Mouse (Mus musculus) kidney, postnatal 25 days (tissue): Measurements from ENCODE around the gene Nt5c1a.
A peak's percentile ranks its signal among the peaks of the same experiment; 100 is the strongest.

Experiments used
- DNase-seq, 2 experiments: peaks; one replicate each; pipeline ENCODE4 v3.0.0; 2021; ENCODE audit warnings: mixed read lengths in 2 of 2

The Nt5c1a gene

DNA sequence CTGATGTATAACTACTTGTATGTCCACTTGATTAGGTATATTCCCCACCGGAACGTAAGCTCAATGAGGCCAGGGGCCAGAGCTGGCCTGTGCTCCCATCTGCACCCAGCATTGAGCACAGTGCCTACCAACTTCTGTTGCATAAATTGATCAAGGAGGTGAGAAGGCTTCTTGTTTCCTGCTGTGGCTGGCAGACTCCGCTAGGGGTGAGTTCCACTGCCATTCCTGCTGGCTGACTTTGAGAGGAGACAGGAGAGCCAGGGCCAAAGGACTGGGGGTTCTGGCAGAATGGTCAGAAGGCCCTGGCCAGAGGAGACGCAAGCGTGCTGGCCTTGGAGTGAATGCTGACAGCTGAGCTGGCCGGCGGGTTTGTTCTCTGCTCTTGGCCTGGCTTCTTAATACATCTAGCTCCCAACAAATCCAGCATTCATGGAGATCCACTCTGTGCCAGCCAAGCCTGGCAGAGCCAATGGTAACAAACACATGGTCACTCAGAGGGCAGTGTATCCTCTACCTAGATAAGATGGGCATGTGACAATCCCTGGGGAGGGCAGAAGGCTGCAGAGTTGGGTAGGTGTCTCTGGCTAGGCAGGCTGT, 47.8 kb downstream of the Nt5c1a start:
- DNase-seq, result no peak

DNA sequence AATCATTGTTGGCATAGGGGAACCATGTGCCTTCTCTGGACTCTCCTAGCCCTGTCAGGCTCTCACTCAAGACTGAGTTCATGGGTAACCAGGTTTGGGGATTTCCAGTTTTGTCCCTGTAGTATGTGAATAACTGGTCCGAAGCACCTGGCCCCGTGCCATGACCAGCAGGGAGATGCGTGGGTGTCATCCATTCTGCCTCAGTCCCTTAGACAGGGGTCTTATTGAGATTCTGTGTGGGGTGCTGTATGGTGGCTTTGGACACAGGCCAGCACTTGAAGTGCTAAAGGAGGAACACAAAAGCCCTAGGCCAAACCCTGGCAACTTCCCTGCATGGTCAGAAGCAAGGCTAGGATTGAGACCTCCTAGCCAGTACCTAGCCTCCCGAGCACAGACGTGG, 50.9 kb downstream of the Nt5c1a start:
- no peak for DNase-seq

DNA sequence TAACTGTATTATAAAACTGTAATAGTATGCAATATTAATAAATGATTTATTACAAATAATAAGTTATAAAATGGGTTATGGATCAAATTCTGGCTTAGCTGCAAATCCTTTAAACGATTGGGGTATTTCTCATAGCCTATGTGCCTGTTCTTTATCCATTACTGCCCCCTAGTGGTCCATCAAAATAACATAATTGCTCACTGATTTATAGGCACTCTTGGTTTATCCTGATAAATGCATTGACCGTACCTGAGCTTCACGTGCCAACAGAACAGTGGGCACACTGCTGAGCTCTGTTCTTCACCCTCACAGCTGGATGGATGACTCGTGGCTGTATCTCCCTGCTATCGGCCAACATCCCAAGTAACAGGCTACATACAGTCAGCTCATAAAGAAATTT, 53.3 kb downstream of the Nt5c1a start:
- DNase-seq, result no peak

DNA sequence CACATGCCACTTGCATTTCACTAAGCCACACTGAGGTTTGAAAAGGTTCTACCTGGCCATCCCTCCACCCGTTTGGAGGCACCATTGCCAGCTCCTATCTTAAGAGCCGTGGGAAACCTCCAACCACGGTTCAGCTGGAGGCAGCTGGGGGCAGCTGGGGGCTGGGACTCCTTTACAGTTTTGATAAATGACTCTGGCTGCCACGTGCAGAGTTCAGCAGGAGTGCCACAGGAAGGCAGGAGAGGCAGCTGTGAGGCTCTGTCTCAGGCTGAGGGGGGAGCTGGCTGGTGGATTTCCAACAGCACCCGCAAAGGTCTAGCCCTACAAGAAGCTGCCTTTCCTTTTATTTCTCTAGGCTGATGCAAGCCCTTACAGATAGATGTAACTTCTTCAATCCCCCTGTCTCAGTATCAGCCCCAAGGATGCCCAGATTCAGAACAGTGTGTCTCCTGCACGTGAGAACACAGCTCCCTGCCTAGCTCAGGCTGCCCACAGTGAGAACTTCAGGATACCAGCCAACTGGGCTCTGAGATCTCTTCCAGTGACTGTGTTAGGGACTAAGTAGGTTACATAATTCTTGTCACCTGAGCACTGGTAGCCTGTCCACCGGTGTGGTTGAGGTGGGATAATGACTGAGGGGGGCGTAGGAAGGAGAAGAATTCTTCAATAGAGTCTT, 58.9 kb downstream of the Nt5c1a start:
- DNase-seq, result no peak

DNA sequence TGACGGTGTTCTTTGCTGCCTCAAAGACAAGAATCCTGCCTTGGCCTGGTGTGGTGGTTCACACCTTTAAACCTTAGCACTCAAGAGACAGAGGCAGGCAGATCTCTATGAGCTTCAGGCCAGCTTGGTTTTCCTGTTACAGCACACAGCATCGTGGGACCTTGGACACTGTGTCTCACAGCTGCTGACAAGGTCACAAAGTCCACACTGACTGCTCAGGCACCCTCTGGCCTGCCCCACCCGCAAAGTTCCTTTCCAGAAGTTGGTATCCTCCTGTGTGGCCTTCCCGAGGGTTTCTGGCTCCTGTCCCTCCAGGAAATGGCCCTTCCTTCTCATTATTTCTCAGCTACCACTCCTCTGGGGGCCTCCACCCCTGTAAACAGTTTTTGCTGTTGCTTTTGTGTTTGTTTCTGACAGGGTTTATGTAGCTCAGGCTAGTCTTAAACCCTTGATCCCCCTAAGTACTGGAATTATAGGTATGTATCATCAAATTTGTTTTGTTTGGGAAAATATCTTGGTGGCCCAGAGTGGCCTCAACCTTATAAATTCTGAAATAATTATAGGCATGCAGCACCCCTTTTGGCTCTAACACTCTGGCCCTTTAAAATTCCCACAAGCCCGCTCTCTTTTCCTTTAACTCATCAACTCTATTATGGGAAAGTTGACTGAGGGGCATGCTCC, 60.6 kb downstream of the Nt5c1a start, which contains the start of gene Pabpc4:
Gene Pabpc4, plus strand, starts transcription at position 631 of the 681 bp plus-strand sequence.
- DNase-seq, result peak in 1 of 2 experiments; percentile 18
